Mouse (Mus musculus): ENCODE measurements at regions not wholly inside any gene's neighbourhood (a gene's known extent, or its start where the extent isn't known, plus 50 kb on each side); places are given as distances from the start of the nearest gene placed in this dataset.
A peak's percentile ranks its signal among the peaks of the same experiment; 100 is the strongest.

- DNase-seq (ENCODE audit: low read depth) = no peak
These were observed 430.6 kb downstream of the Dmac1 start for GRCm38 (mm10) chr4:74847332-74848053.

GRCm38 (mm10) chr4:74798173-74798799 lies 479.8 kb downstream of the Dmac1 start:
- DNase-seq (ENCODE audit: low read depth) = no peak

GRCm38 (mm10) chr4:74797456-74797855 lies 480.6 kb downstream of the Dmac1 start:
- no peak for DNase-seq (ENCODE audit: low read depth)

GRCm38 (mm10) chr4:74796676-74797075 lies 481.4 kb downstream of the Dmac1 start:
- peak; percentile 3 for DNase-seq (ENCODE audit: low read depth)

- no peak for DNase-seq (ENCODE audit: low read depth)
These were observed 505.7 kb downstream of the Kdm4c start for GRCm38 (mm10) chr4:74747985-74748384.

GRCm38 (mm10) chr4:74739642-74740041 lies 497.3 kb downstream of the Kdm4c start:
- no peak for DNase-seq (ENCODE audit: low read depth)
